Mouse (Mus musculus): ENCODE measurements around the gene Stum.

Gene Stum

DNA sequence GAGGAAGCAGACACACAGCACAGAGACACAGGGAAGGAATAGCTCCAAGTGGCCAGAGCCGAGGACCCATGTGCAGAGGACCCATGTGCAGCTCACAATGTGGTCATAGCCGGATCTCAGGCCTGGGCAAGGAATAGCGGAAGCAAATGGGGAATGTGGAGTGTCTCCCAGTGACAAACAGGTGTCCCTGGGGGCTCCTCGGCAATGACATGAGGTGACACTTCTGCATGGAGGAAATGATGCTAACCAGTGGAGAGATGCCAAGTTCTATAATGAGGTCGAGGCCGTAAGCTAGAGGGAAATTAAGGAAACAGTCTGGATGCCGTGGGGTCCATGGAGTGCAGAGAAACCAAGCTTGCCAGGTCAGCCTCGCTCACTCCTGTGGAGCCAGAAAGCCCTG, 54.4 kb downstream of the Stum start:
- DNase-seq (ENCODE audit: extremely low spot score), result no peak

DNA sequence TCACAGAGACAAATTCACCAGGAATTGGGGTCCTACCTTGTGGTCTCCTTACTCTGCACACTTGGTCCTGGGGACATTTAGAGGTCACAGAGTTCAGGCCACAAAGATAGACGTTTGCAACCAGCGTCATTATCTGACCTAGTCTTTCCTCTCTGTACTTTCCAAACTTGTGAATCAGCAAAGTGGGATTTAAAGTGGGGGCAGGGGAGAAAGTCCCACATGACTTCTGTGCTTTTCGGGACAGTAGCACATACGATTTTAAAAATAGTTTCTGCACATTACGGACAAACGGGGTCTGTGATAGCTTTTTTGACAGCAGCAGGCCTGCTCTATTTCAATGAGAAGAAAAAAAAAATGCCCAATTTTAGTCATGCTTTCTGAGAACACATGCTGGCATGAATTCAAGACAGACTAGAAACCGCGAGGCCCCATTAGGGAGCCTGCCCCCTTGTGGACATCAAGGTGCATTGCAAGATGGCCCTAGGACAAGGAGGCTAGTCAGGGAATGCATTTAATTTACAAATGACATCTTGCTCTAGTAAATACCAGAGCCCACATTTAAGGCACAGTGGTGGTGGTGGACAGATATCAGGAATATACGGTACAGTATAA, 55.1 kb downstream of the Stum start:
- peak; percentile 57 for DNase-seq (ENCODE audit: extremely low spot score)

DNA sequence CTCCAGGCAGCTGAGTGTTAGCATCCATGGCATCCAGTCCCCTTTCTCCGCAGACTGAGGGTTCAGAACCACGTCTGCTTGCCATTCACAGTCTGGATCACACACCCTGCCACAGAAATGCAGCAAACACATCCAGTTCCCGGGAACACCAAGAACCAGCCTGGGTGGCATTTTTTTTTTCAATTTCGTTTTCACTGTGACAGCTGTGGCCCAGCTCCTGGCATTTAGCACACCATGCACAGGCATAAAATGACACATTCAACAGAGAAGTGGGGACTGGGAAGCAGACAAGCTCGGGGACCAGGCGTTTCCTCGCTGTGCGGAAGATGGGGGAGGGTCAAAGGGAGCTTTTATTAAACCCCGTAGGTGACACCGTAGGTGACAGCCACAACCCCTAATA, 55.6 kb downstream of the Stum start:
- DNase-seq (ENCODE audit: extremely low spot score), result no peak

DNA sequence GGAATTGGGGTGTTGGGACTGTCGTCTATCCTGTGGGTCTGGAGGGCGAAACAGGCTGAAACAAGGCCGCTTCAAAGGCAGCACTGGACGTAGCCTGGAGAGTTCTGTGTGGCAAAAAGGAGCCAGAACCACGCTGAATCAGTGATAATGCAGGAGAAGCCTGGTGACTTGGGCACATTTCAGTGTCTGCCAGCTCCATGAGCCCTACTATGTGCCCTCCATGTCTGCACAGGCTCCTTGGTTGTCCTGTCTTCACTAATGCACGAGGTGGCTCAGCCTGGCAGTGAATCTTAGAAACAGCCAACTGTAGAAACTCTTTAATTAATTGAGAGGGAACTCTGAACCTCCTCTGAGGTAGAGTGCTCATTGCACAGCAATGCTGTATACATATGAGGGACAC, 56.9 kb downstream of the Stum start:
- DNase-seq (ENCODE audit: extremely low spot score), result no peak

DNA sequence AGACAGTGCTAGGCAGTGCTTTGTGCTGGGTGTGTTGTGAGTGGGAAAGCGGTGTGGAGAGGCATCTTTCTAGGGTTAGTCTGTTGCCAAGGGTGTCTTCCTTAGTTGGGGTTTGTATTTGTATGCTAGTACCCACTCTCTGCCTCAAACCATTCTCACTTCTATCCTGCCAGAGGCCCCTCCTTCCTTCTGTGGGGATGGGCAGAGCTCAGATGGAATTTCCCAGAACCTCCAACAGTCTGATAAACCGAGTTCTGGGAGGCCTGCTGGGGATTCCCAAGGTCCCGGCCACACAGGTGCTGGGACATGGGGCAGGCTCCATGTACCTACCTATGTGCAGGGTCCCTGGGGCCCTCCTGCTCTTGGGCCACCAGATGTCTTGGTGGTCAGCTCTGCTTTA, 59.4 kb downstream of the Stum start:
- DNase-seq (ENCODE audit: extremely low spot score), result no peak

DNA sequence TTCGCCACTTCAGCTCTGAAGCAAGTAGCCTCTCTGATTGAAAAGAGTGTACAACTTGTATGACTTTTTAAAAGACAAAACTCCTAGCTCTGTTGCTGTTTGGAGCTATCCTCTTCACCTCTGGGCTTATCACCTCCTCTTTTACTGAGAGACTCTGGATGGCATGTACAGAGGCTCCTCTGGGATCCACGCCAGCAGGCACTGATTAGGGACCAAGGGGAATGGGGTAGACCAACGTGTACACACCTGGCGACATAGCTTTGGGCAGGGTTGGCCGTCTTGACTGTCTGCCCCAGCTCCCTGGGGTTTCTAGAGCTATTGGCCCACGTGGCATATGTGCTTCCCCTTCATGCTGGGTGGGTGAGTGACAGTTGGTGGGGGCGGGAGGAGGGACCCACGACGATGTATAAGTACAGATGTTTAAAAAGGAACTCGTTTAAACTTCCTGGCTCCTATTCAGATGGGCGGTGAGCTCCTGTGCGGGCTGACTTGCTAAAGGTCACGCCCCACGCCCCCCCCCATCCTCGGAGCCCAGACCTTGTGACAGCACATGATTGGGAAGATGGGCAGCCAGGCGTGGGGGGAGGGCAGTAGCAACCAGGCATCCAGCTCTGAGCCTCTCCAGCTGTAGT, 60.2 kb downstream of the Stum start:
- no peak for DNase-seq (ENCODE audit: extremely low spot score)

DNA sequence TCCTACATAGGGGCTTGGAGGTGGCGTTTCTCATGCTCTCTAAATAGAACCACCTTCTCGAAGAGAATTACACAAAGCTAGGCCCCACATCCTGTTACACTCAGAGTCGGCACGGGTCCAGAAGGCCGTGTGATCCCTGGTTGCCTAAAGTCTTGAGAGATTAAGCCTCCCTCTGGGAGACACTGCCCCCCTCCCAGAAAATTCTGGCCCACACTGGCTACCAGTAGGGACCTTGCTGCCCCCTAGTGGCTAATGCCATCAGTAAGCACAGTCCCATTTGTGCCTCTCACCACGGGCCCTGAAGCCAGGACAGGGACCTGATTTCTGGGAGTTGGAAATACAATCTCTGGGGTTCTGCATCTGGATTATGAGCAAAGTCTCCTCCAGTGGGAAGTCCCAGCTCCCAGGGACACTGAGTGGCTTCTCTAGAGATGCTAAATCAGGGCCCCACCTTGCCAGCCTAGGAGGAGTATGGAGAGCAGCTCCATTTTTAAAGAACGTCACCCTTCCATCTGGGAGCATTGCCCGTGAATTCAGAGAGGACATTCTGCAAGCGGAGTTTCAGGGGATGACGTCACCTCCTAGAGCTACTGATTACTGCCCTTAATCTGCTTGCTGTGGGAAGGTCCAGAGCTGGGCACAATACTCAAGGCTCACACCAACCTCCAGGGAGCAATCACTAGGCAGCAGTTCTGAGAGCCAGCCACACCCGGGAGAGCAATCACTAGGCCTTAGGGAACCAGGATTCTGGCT, 61.1 kb downstream of the Stum start:
- peak; percentile 57 for DNase-seq (ENCODE audit: extremely low spot score)

DNA sequence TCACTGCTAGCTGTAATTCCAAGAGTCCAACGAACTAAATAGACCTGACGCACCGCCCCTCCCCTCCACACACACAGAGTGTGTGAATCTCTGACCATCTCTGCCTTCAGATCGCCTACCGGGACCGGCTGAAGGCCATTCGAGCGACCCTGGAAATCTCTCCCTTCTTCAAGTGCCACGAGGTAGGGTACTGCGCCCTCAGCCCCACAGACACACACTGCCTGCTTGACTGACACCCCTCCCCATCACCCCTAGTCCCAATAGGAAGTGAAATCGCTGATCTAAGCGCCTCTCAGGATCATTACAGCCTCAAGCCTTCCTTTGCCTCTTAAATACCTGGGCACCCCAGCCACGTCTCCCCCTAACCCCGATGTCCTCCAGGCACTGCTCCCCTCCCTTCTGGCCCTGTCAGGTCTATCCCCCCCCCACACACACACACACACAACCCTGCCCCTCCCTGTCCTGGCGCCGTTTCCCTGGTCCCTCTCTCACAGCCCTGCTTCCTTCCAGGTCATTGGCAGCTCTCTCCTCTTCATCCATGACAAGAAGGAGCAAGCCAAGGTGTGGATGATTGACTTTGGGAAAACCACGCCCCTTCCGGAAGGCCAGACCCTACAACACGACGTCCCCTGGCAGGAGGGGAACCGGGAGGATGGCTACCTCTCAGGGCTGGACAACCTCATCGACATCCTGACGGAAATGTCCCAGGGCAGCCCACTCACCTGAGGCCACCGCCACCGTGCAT, 62.0 kb downstream of the Stum start:
- no peak for DNase-seq (ENCODE audit: extremely low spot score)

DNA sequence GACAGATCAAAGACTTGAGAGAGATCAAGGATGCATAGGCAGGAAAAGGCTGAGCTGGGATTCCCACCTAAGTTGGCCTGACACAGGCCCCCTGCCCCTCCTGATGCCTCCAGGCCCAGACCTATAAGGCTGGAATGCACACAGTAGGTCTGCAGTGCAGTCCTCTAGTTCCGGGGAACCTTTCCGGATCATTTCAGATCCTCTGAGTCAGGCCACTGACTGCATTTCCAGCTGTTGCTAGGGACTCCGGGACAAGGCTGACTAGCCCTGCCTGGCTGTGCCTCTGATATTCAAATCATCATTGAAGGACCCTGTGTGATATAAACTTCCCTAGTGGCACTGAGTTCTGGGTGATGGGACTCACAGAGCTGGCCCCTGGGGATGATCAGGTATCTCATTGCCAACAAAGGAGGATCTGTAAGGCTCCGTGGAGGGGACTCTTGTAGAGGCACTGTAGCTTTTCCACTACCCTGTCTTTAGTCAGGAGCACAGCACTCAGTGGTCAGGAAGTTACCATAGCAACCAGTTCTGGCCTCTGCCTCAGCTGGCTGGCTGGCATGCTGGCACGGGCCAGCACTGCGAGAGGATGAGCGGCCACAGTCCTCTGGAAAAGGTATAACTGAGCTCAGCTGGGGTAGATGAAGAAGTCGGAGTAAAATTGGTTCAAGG, 62.7 kb downstream of the Stum start:
- no peak for DNase-seq (ENCODE audit: extremely low spot score)

DNA sequence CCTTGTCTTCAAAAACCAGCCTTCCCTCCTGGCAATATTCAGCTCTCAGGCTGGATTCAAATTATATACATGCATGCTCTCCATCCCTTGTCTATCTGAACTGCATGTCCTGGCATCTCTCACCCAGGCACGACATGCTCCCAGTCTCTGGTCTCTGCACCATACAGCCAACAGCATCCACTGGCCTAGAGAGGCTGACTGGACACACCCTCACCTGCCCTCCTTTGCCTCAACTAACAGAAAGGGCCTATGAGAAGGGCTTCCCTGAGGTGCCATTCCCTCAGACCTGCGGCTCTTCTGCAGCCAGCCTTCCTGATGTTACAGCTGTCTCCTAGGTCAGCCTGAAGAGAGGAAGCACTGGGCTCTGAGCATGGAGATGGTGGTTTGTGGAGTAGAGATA, 64.2 kb downstream of the Stum start:
- DNase-seq (ENCODE audit: extremely low spot score), result no peak

DNA sequence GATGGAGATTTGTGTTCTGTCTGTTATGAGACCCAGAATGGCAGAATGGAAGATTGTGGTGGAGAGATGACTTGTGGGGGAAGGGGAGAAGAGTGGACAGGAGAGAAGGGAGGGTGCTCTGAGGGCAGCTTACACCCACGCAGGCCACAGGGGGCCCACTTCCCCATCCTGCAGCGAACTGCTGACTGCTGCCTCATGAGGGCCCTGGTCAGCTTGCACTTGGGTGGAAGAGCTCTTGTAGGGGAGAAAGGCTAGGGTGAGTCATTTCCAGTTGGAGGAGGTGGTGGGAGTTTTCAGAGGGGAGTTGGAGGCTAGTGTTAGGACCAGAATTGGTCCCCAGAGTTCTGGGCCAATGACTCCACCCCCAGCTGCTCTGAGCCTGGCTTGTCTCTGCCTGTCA, 66.2 kb downstream of the Stum start:
- no peak for DNase-seq (ENCODE audit: extremely low spot score)

DNA sequence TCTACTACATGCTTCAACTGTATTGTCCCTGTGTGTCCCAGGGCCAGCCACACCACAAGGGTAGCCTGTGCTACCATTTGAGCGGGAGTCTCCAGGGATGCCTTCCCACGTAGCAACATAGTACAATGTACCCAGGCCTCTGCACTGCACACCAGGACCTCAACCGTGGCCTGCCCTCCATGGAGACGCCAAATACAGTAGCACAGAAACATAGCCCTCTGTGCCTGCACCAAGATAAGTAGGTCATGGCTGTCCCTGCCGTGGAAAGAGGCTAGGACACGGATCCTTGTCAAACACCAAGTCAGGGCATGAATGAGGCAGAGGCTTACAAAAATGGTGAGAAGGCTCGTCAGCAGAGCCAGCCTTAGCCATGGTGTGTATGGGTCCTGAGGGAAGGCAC, 67.5 kb downstream of the Stum start:
- no peak for DNase-seq (ENCODE audit: extremely low spot score)

DNA sequence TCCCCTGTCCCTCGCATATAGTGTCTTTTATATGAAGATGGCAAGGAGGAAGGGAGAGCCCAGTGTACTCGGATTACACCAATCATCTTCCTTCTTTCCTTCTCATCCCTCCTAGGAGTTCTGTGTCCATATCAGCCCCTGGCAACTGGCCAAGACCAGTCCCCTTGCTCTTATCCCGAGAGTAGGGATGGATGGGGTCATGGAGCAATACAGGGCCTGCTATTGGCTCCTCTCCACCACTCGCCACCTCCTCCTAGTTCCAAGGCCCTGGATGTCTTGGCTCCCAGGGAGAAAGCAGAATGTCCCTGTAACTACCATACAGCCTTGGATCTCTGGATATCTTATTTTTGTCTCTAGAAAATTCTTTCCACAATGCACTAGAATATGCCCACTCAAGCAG, 68.2 kb downstream of the Stum start:
- no peak for DNase-seq (ENCODE audit: extremely low spot score)

DNA sequence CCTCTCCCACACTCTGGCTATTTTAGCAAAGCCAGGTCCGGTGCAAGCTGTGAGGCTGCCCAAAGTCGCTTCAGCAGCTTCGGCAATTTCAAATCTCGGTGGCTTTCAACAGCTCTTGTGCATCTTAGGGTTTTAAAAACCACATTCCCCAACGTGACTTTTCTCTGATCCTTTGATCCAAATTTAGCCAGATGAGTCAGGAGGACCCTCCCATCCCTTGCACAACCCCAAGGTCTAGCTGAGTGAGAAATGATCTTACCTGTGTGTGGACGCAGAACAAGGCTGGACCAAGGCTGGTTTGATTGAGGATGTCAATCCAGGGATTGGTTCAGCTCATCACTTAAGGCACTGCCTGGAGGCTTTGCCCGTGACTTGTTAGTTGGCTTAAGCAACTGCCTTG, 73.0 kb downstream of the Stum start:
- DNase-seq (ENCODE audit: extremely low spot score), result no peak

DNA sequence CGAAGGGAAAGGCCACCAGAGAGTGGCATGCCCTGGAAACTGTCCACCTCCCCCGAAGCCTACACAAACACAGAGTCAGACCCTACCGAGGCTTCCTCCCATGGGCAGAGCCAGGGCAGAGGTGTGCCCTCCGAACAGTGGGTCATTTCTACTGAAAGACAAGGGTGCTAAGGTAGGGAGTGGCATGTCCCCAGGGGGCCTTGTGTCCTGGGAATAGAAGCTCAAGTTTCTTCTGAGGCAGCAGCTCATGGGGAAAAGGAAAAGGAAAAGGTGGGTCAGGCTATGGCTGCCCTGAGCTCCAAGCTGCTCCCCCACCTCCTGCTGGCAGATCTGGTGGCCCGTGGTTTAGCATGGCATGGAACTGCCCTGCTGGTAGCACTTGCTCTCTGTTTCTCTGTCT, 73.5 kb downstream of the Stum start:
- DNase-seq (ENCODE audit: extremely low spot score), result no peak

DNA sequence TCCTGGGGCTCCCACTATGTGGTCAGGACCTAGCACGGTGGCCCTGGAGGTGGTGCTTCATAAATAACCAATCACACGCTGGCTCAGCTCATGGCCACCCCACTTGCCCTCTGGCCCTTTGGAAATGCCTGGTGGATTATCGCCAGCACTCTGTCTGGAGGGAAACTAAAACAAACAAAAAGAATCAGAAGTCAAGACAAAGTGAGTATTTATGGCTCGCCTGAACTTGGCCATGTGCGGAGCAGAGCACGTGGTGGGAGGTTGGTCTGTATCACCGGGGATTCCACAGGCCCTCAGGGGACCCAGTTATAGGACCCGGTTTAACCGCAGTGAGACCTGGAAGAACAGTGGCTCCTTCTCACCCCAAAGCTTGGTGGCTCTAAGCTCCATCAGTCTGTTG, 74.5 kb downstream of the Stum start:
- DNase-seq (ENCODE audit: extremely low spot score), result no peak

DNA sequence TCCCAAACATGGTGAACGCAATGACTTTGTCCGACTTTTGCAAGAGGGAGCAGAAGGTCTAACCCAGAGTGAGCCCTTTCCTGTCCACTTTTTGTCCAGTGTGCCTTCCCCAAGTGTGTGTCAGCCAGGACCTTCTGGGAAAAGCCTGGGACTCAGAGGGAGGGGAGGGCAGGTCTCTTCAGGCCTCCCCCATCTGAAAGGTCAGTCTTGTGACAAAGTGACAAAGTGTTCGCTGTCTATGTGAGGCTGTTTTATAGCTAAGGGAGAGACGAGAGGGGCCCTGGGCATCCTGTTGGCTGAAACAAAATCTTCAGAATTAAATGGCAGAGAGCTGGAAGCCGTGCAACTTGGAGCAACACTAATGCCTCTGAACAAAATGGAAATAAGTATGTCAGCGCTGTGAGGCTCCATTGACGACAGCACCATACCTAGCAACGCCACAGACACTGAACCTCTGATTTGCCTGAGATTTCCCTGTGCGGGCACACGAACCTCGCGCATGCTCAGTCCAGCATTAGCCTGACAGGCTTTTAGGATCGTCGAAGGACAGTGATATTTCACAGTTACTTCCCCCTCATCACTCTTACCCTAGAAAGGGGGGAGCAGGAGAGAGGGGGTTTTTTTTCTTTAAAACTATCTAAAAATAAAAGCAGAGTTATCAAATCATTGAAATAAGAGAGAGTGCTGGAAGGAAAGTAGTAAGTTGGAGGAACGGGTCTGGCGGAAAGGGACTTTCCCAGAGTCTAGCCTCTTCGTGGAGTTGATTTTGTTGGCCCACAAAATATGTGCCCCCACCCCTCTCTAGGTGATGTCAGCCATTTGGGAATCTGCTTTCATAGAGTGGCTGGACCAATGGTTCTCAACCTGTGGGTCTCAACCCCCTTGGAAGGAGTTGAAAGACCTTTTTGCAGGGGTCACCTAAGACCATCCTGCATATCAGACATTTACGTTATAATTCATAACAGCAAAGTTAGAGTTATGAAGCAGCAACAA, 75.3 kb downstream of the Stum start:
- DNase-seq (ENCODE audit: extremely low spot score), result no peak

DNA sequence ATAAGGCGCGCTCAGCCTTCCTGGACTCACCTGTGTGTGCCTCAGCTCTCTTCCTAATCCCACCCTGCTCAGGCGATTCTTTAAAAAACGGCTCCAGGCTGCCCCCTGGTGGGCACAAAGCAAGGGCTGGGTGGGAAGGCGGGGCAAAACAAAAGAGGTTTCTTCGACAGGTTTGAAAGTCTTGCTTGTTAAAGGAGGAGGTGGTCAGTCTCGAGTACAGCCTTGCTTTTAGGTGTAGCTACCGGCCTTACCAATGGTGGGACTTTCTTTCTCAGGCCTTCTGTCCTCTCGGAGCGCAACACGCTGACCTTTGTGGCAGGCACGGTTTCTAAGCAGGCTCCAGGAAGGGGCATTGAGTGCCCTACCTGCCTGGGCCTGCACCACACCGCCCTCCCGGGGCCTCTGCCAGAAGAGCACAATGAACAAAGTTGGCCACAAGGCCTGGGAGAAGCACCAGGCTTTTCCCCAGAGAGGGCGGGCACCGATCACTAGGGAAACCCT, 76.1 kb downstream of the Stum start:
- peak; percentile 87 for DNase-seq (ENCODE audit: extremely low spot score)

DNA sequence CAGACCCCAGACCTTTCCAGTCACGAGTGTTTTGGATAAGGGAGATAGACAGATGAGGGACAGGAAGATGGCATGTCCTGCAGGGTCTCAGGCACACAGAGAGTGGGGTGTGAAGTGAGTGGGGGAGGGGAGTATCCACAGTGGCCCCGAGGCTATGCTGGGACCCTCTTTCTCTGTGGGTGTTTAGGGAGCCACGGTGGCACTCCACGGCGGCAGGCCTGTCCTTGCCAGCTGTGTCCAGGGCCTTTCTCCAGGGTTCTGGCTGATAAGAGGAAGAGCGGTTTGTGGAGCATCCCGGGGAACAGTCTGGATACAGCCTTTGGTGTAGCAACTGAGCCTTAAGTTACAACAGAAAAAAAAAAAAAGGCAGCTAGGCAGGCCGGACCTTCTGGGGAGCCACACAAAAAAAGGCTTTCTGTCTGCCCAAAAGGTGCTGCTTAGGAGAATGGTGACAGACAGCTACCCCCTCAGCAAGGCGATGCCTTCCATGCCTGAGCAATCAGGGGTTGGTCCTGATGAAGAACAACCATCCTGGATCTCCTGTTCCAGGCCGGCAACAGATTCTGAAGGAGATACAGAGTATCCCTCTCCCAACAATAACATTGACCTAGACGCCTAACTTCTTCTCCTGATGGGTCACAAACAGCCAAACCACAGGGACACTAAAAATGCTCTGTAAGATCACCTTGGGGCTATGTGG, 76.8 kb downstream of the Stum start:
- DNase-seq (ENCODE audit: extremely low spot score), result no peak
